Mouse (Mus musculus) retina, postnatal 7 days (tissue): Measurements from ENCODE around the gene Amer3.
"Not testable (repeated sequence)": the region's sequence is repeated elsewhere in the genome, so short reads cannot be mapped to it uniquely, and the experiment has no call there.

ENCODE experiments used
- DNase-seq: peaks from one replicate; pipeline ENCODE4 v3.0.0-alpha.2; 2012; ENCODE audit warnings: low read depth, low spot score

Gene Amer3

GRCm38 (mm10) chr1:34601323-34602047, 22.0 kb downstream of the Amer3 start:
- DNase-seq = no peak

- peak; percentile 75 for DNase-seq
Measured at GRCm38 (mm10) chr1:34602363-34602762, 22.9 kb downstream of the Amer3 start.

- DNase-seq = no peak
Measured at GRCm38 (mm10) chr1:34613801-34614200, 34.3 kb downstream of the Amer3 start.

- not testable (repeated sequence) for DNase-seq
Measured at GRCm38 (mm10) chr1:34620116-34620515, 40.7 kb downstream of the Amer3 start.

- DNase-seq = not testable (repeated sequence)
Measured at GRCm38 (mm10) chr1:34620761-34621160, 41.3 kb downstream of the Amer3 start.

GRCm38 (mm10) chr1:34635711-34636110, 56.3 kb downstream of the Amer3 start:
- DNase-seq = no peak
